Mouse (Mus musculus): Measurements from ENCODE around the gene Srcin1.

Gene Srcin1

DNA sequence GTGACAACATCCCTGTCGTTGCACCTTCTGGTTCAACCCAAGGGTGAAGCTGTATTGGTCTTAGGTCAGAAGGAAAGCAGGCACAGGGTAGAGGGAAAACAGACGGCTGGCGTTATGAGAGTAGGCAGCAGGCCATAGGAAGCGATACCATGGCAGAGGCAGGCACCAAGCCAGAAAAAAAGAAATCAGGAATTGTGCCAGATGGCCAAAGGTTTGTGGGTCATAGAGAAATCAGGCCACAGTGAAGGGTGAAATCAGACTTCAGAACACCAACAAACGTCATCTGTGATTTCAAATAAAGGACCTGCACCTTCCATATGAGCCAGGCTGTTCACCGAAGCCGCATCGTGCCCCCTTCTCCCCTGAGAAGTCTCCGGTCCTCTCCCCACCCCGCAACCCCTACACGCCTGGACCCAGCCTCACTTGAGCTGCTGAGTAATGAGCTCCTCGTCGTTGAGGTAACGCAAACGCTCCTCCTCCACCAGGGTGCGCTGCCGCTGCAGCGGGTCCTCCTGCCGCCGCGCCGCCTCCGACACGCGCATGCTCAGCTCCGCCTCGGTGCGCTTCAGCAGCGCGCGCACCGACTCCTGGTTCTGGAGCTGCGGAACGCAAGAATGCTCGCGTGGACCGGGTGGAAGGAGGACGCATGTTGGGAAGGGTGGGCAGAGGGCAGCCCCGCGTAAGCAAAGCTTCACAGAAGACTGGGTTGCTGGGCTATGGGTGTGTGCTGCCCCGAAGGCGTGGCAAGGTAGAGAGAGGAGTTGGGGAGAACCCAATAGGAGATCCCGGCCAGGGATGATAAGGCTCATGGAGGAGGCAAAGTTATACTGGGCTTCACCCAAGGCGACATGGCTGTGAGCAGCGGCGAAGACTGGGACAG is 44.4 kb downstream of the Srcin1 start:
- peak; percentile 92 for DNase-seq

DNA sequence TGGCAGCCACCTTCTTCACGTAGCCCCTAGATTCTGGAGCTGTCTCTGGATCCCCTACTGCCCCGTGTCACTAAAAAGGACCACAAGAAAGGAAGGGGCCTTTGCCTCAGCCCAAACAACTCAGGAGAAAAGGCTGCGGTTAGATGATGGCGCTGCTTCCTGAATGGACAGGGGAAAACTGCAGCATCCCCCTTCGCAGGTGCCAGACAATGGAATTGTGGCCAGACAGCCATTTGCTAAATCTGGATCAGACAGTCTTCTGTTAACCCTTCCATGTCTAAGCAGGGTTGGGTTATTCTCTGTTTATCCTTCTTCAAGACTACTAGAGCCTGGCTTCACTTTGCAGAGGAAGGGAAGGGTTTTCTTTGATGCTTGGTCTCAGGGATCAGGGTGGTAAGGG is 45.0 kb downstream of the Srcin1 start:
- DNase-seq: no peak

DNA sequence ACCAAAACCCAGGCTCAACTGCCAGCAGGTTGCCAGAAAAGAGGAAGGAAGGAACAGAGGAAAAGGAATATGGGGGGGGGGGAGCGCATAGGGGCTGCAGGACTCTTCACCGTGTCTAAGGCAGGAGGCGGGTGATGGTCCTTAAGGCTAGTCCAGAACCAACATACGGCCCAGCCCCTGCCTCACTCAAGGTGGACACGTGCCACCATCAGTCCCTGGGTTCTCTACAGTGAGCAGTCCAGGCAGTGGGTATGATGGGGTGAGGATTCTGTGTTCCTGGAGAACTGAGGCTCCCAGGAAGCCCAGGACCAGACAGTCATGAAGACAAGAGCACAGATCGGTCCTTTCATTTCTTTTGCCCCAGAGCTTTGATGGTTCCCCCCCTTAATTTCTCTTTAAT is 45.9 kb downstream of the Srcin1 start:
- DNase-seq: no peak

DNA sequence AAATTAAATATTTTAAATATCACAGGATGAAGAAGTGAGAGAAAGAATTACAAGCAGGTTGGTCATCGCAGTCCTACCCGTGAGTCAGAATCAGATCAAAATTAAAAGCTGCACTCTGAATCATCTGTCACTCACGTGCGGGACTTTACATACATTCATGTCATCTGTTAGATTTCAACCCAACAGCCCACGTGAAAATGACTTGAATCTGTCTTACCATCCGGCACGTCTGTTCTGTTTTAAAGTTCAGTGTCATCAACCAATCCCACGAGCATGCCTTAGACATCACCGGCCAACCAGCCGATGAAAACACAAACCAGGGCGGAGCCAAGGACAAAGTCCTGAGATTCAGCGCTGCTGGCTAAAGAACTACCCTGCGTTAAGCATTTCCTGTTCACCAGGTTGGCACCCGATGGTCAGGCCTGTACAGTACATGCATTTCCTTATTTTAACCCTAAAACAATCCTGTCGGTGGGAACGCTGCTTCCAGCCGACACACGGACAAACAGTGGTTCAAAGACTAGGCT is 47.6 kb downstream of the Srcin1 start:
- DNase-seq: no peak

DNA sequence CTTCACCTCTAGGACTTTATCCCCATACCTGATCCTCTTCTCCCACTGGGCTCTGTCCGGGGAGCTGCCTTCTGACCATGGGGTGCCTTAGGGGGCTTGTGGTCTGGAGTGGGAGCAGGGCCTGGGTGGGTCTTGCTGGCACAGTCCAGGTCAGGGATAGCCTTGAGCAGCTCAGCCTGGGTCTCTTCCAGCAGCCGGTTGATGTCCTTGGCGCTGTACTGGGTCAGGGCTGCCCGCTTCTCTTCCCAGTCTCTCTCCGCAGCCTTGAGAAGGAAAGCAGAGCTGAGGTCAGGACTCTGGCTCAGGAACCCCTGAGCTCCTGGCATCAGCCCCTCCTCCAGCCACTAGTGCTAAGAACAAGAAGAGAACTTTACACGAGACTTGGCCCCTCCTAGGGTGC is 50.7 kb downstream of the Srcin1 start:
- no peak for DNase-seq

DNA sequence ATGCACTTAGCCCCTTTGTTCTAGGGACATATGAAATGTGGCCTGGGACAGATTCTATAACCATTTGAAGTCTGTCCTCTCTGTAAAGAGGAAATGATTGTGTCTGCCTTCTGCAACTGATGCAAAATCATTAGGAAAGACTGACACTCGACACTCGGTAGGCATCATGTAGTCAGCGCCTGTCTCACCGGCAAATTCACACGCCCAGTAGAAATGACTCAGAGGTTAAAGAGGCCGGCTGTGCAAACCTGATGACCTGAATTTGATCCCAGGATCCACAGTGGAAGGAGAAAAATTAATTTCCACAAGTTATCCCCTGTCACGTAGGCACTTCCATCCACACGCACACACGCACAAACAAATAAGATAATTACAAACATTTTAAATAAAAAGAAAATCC is 51.7 kb downstream of the Srcin1 start:
- DNase-seq: no peak

DNA sequence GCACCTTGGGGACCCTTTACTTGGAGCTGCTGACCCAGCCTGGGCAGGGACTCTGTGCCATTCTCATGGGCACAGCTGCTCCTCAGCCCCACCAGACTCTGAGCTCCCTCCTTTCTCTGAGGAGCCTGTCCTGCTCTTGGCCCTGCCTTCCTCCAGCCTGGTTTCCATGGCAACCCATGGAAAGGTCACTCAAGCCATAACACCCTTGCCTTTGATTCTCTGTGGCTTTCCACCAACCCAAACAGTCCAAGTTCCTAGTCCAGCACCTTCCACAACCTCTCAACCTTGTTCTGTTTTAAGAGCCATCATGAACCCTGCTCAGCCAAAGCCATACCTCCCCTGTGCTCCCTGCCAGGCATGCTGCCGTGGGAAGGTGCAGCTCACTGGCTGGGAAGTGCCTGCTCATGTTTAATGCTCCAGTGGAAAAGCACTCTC is 52.1 kb downstream of the Srcin1 start:
- no peak for DNase-seq

DNA sequence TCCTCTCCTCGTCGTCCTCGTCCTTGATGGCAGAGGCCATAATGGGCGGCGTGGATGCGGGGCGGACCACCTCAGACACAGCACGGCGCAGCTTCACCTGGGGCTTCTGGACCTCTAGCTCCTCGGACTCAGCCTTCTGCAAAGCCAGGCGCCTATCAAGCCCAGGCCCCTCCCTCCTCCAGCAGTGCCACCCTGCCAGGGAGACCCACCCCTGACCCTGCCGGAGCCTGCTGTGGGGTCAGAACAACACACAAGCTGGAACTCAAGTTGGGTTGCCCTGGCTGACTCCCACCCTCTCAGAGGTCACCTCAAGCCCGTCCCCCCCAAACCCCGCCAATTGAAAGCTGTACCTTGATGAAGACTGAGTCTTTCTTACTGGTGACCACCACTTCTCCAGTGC is 52.9 kb downstream of the Srcin1 start:
- no peak for DNase-seq

DNA sequence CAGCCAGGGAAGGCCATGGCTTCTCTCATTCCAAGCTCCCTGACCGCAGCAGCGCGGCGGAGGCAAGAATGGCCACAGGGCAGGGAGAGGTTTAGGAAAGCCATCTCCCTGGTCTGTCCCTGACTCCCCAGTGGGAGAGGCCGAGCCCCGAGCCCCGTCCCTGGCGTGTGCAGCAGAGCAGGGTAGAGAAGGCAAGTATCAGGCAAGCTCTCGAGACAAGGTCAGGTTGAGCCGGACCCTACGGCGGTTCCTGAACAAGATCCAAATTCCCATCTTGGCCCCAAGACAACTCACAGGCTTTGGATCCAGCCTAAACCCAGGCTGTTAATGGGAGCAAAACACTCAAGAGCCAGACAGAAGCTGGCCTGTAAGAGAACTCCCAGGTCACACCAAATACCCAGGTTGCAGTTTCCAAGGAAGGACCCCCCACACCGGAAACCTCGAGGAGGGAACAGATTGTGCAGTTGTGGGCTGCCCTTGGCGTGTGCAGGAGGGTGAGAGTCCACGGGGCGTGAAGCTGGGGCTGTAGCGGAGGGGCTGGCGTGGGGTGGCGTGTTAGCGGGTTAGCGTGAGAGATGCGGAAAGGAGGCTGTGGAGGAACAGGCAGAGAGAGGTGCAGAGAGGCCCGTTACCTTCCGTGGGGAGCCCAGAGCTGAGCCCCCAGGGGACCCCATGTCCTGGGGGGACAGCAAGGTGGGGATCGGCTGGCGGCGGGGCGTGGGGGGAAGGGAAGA is 54.1 kb downstream of the Srcin1 start:
- no peak for DNase-seq

DNA sequence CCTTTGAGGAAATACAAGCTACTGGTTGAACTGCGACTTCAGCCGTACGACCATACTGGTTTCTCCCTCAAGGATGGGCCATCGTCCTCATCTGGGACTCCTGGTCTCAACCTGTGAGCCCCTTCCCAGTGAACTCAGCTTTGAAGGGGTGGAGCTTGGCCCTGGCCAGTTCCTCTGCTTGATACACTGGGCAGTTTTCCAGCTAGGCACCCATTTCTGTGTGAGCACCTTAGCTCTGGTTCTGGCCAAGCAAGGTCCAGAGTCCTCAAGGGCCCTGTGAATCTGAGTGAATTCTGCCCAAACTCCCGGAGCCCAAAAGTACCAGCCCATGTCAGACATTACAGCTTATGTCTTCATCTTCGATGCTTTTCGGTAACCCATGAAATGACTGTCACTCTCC is 55.4 kb downstream of the Srcin1 start:
- no peak for DNase-seq

DNA sequence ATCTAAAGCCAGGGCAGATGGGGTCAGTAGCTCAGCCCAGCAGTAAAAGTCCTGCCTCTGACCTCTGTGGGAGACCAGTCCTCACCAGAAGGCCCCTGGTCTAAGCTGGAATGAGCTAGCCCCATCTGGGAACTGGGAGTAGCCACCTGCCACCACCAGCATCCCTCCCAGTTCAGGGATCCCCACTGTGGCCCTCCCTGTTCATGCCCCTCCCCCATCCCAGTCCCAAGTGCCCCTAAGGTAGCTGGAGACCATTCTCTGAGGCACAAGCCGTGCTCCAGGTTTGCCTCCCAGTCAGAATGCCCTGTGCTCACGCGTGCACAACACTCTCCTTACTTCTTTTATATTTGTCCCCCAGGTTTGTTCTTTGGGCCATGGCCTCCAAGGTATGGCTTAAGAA is 62.9 kb downstream of the Srcin1 start:
- no peak for DNase-seq

DNA sequence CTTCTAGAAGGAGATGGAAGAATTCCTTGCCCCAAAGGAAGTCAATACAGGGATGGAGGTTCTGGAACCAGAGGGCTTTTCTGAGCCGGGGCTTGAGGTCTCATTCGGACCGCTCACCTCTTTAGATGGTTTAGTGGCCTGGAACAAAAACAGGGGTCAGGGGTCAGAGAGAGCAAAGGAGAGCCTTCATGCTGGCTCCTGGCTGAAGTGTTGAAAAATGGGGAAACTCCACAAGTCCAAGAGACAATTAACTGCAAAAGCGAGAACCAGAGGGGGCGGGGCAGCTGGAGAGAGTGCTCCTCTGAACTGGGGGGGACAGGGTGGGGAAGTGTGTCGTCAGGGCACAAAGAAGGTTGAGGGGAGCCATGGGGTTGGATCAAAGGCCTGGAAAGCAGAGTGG is 63.5 kb downstream of the Srcin1 start:
- no peak for DNase-seq

DNA sequence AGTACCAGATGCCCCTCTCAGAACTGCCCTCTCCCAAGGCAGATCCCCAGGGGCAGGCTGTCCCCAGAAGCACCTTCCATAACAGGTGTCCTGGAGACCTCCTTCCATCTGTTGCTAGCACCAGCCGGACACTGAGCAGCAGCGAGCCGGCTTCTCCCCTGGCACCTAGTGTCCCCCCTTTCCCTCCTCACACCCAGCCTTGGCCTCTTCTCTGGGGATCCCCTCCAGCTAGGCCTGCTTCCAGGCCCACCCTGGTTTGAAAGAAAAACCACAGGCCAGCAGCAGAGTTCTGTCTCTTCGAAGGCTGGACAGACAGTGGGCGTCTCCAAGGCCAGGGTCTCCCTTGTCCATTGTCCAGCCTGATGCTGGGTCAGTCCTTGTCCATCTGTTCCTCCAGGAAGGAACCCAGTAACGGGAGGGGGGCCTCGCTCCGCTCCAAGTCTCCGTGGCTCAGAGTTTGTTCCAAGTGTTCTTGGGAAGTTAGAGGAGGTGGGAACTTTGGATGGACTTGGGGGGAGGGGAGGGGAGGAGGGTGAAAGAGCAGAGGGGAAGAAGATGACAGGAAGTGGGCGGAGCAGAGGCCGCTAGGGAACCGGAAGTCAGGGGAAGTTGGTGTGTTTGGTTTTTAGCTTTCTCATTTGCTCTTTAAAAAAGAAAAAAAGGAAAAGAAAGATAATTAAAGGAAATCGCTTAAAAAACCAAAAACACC is 64.2 kb downstream of the Srcin1 start:
- DNase-seq: no peak

DNA sequence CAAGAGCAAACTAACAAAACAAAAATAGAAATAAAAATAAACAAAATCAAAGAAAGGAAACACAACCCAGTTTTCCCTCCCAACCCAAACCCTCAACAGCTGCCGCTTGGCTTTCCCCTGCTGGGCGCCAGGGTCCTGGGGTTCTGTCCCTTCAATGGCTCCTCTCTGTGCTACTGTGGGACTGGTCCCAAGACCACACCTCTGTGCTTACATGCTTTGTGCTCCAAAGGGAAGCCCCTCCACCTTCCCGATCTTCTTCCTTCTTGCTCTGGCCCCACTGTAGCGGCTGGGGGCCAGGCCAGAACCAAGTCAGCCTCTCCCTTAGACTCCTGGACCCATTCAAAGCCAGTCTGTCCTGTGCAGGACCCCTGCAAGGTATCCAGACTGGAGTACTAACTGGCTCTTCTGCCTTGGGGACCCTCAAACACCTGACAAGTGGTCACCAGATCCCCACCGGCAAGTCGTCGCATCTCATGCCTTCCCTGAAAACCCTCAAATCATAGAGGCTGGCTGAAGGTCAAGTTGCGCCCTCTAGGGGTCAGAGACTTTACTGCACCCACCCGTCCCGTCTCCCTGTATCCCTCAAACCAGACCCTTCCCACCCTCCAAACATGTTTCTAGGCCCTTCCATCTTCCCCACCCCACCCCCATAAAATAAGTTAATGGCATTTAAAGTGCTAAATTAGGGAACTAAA is 64.9 kb downstream of the Srcin1 start:
- DNase-seq: no peak

DNA sequence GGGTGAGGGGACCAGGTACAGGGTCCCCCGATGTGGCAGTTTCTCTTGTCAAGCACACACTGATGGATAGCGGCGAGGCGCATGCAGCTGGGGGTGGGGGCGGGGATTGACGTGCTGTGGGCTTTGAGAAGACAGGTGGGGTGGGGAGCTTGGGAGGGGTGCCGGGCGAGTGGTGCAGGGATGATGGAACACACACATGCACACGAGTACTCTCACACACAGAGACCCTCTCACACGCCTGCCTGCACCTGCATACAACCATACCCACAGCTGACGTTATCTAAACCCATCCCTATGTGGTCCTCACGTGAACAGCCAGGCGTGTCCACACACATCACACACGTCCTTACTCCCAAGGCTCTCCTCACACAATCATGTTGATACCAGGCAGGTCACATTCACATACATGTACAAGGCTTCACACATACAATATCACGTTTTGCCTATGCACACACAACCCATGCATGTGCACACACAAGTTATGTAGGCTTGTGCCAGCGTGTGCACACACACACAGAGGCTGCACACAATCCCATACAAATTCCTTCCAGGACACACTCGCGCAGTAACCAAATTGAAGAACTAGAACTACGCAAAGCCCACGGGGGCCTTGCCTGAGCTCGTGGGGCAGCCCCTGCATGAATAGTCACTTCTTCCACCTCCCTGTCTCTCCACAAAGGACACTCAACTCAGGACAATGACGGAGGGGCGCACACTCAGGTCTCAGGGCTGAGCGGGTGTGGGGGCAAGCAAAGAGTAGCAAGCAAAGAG is 66.1 kb downstream of the Srcin1 start:
- no peak for DNase-seq

DNA sequence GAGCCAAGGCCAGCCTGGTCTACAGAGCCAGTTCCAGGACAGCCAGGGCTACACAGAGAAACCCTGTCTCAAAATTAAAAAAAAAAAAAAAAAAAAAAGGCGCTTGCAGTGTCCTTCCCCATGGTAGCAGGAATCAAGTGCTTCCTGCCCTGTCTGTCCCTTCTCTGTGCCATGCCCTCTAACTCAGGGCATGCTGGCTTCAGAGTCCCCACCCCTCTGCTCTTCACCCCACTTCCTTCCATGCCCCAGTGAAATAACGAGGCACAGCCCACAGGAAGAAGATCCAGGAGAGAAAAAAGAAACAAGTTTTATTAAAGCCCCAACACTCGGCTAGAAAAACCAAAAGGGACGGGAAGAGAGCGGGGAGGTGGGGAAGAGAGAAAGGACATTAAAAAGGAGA is 66.9 kb downstream of the Srcin1 start:
- no peak for DNase-seq

DNA sequence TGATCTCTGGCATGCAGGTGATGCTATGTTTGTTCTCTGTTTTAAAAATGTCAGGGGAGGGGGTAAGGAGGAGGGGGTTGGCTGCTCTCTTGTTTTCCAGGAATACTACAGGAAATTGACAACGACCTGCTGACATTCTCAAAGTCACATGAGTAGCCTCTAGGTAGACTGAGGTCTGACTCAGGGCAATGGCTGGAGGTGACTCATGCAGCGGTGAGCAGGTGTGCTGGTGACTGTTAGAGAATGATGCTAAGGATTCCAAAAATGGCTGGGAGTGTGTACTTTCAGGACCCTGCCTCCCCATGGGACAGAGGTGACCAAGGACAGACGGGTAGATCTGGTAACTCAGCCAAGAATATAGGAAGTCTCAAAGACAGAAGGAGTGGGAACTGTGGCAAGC is 67.8 kb downstream of the Srcin1 start:
- no peak for DNase-seq

DNA sequence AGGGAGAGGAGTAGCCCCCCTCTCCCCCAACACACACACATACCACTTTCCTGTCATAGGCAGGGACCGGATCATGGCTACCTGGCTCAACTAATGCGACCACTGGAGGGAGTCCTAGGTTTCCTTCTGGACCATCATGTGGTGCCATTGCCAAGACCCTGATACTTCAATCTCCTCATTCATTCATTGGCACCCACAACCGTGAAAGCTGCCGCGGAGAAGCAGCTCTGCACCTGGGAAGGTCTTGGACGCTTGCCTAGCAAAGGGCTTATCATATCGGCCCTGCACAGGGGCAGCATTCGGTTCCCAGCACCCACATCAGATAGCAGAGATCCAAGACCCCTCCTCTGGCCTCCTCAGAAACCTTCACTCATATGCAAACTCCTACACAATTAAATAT is 69.7 kb downstream of the Srcin1 start:
- no peak for DNase-seq

DNA sequence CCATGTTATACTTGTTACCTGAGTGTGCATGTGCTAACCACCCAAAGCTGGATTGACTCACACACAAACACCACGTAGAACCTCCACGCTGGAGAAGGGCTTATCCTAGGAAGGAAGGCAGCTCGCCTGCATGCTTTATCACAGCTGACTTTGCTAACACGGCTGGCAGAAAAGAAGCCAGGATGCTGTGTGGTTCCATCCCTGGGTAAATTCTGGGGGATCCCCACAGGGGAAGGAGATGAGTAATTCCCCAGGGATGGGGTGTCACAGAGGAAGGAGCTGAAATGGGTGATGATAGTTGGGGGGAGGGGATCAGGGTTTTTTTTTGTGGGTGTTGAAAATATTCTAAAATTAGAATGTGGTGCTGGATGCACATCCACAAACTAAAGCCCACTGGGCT is 70.2 kb downstream of the Srcin1 start:
- no peak for DNase-seq

DNA sequence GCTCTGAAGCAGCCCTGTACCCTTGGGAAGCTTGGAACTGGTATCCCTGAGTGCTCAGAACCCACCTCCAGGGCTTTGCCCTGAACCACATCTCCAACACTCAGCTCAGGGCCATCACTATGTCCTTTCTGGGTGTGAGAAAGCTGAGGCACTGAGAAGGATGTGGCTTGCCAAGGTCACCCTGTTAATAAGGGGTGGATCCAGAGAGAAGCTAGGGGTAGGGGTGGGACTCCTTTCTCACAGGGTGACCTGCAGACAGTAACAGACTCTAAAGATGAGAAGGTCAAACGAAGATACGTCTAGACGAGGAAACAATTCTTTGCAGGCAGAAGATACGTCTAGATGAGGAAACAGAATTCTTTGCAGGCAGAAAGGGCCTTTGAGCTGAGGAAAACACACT is 73.1 kb downstream of the Srcin1 start:
- DNase-seq: no peak

DNA sequence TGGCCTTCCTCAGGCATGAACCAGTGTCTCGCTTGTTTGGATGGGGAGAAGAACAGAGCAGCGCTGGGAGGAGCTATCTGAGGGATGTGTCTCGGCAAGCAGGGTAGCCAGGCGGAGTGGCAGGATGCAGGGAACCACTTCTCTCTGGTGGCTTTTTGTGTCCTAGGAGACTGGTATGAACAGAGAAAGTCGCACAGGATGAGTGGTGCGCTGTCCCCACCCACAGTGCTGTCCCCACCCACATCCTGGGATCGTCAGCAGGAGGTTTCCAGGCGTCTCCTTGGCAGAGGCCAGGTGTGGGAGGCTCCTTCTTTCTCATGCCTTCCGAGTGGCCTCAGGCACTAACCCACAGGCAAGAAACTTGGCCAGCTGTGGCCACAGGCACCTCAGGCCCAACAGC is 73.6 kb downstream of the Srcin1 start:
- DNase-seq: peak; percentile 72

Data from right cerebral cortex, adult 18-20 months (tissue).